Mouse (Mus musculus): ENCODE measurements around the gene Ykt6.

DNA sequence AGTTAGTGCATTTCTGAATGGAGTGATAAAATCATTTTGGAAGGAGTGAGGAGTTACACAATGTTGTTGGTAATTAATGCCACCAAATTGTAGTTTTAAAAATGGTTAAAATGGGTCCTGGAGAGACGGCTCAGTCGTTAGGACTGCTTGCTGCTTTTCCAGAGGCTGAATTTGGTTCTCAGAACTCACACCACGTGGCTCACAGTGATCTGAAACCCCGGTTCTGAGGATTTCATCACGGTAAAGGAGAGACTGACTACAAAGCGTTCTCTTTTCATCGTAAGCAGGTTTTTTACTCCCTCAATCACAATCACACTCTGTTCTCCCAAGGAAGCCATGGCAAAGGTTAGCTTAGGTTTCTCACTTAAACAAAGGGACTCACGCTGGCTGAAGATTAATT is 30.8 kb upstream of the Ykt6 start:
- TF ChIP-seq CTCF (IDR thresholded peaks at IDR 0.05; ENCODE audit: extremely low read depth, insufficient read length, insufficient replicate concordance, low read depth, low read length) (no peak), POLR2A (IDR thresholded peaks at IDR 0.05; ENCODE audit: low read depth, low read length) (no peak)
